Mouse (Mus musculus): Measurements from ENCODE around the gene App. TPM values are rescaled to one million over a fixed set of nuclear protein-coding genes. Genes with fewer than 3 reads are reported as not detected.

Gene App
- polyA plus RNA-seq, 1 experiment from 2014 or later = 175 TPM

- Histone ChIP-seq H3K36me3 (no peaks in the 10 kb centered on the region), H3K27ac (peak overlapping the region; percentile 26; the same call in 1 of the 2 replicates)
- 44% methylated on average over 5 of the region's 5 CpGs for WGBS
Measured at GRCm38 (mm10) chr16:85168821-85169220, 4.7 kb downstream of the App start.

GRCm38 (mm10) chr16:85166205-85166604 is 7.4 kb downstream of the App start:
- no peak overlapping the region for H3K4me2 ChIP-seq
- no peak overlapping the region for H3K9ac ChIP-seq
- H3K27ac ChIP-seq = no peak overlapping the region
- no peaks in the 10 kb centered on the region for H3K9me3 ChIP-seq
- H3K4me3 ChIP-seq (replicated peaks) = no peak overlapping the region
- H3K36me3 ChIP-seq = no peaks in the 10 kb centered on the region
- no peak for ATAC-seq (ENCODE audit: insufficient read depth, low FRiP score, low read depth)
- H3K4me1 ChIP-seq = peaks cover 13% of the 10 kb centered on the region
- no peaks in the 10 kb centered on the region for H3K27me3 ChIP-seq (replicated peaks)
- WGBS = 60% methylated on average over 4 of the region's 4 CpGs

More at GRCm38 (mm10) chr16:85168821-85169220, 4.7 kb downstream of the App start:
- Histone ChIP-seq H3K4me1 (peaks cover 17% of the 10 kb centered on the region), H3K9ac (no peak overlapping the region), H3K27me3 (replicated peaks) (no peaks in the 10 kb centered on the region), H3K4me2 (no peak overlapping the region), H3K9me3 (no peaks in the 10 kb centered on the region), H3K4me3 (replicated peaks) (no peak overlapping the region)
- 0 out of 2 replicates have a peak, but pooled peaks have one; percentile 25 for ATAC-seq (ENCODE audit: insufficient read depth, low FRiP score, low read depth)

GRCm38 (mm10) chr16:85165631-85166030 is 7.9 kb downstream of the App start:
- ATAC-seq (ENCODE audit: insufficient read depth, low FRiP score, low read depth) = no peak
- Histone ChIP-seq H3K4me1 (peaks cover 7% of the 10 kb centered on the region; the same call in 1 of the 2 replicates), H3K9ac (no peak overlapping the region), H3K27ac (no peak overlapping the region), H3K27me3 (replicated peaks) (no peaks in the 10 kb centered on the region), H3K9me3 (no peaks in the 10 kb centered on the region), H3K36me3 (no peaks in the 10 kb centered on the region), H3K4me3 (replicated peaks) (no peak overlapping the region), H3K4me2 (no peak overlapping the region)
- WGBS = 41% methylated on average over 7 of the region's 7 CpGs

- no peak for ATAC-seq (ENCODE audit: insufficient read depth, low FRiP score, low read depth)
- WGBS = 37% methylated on average over 7 of the region's 7 CpGs
Measured at GRCm38 (mm10) chr16:85165177-85165576, 8.4 kb downstream of the App start.

GRCm38 (mm10) chr16:85162779-85163178 is 10.8 kb downstream of the App start:
- Histone ChIP-seq H3K4me2 (no peak overlapping the region), H3K4me1 (no peaks in the 10 kb centered on the region), H3K9ac (no peak overlapping the region), H3K9me3 (no peaks in the 10 kb centered on the region), H3K4me3 (replicated peaks) (no peak overlapping the region), H3K27me3 (replicated peaks) (no peaks in the 10 kb centered on the region), H3K27ac (no peak overlapping the region), H3K36me3 (no peaks in the 10 kb centered on the region)
- WGBS = 75% methylated on average over 6 of the region's 6 CpGs
- no peak for ATAC-seq (ENCODE audit: insufficient read depth, low FRiP score, low read depth)

More at GRCm38 (mm10) chr16:85165177-85165576, 8.4 kb downstream of the App start:
- no peaks in the 10 kb centered on the region for H3K9me3 ChIP-seq
- H3K4me1 ChIP-seq = peaks cover 6% of the 10 kb centered on the region; the same call in 1 of the 2 replicates
- H3K4me2 ChIP-seq = no peak overlapping the region
- H3K27ac ChIP-seq = no peak overlapping the region
- no peaks in the 10 kb centered on the region for H3K27me3 ChIP-seq (replicated peaks)
- no peak overlapping the region for H3K9ac ChIP-seq
- H3K4me3 ChIP-seq (replicated peaks) = no peak overlapping the region
- no peaks in the 10 kb centered on the region for H3K36me3 ChIP-seq

GRCm38 (mm10) chr16:85160140-85160539 is 13.4 kb downstream of the App start:
- Histone ChIP-seq H3K9me3 (no peaks in the 10 kb centered on the region), H3K4me2 (no peak overlapping the region), H3K4me3 (replicated peaks) (no peak overlapping the region), H3K27me3 (replicated peaks) (no peaks in the 10 kb centered on the region), H3K9ac (no peak overlapping the region), H3K4me1 (no peaks in the 10 kb centered on the region), H3K27ac (no peak overlapping the region), H3K36me3 (no peaks in the 10 kb centered on the region)
- 47% methylated on average over 2 of the region's 2 CpGs for WGBS
- ATAC-seq (ENCODE audit: insufficient read depth, low FRiP score, low read depth) = no peak

GRCm38 (mm10) chr16:85157796-85158546 is 15.6 kb downstream of the App start:
- H3K4me2 ChIP-seq = no peak overlapping the region
- 53% methylated on average over 11 of the region's 11 CpGs for whole genome bisulfite sequencing
- H3K4me1 ChIP-seq = no peaks in the 10 kb centered on the region
- no peak overlapping the region for H3K4me3 ChIP-seq (replicated peaks)
- no peak overlapping the region for H3K9ac ChIP-seq
- H3K36me3 ChIP-seq = no peaks in the 10 kb centered on the region
- ATAC-seq (ENCODE audit: insufficient read depth, low FRiP score, low read depth) = no peak
- H3K27ac ChIP-seq = no peak overlapping the region
- no peaks in the 10 kb centered on the region for H3K27me3 ChIP-seq (replicated peaks)
- H3K9me3 ChIP-seq = no peaks in the 10 kb centered on the region

- no peaks in the 10 kb centered on the region for H3K4me1 ChIP-seq
- no peak for ATAC-seq (ENCODE audit: insufficient read depth, low FRiP score, low read depth)
- H3K36me3 ChIP-seq = no peaks in the 10 kb centered on the region
- H3K27me3 ChIP-seq (replicated peaks) = no peaks in the 10 kb centered on the region
- no peak overlapping the region for H3K4me3 ChIP-seq (replicated peaks)
- no peaks in the 10 kb centered on the region for H3K9me3 ChIP-seq
- no peak overlapping the region for H3K27ac ChIP-seq
- H3K9ac ChIP-seq = no peak overlapping the region
- WGBS = 82% methylated on average over 2 of the region's 2 CpGs
- H3K4me2 ChIP-seq = no peak overlapping the region
Measured at GRCm38 (mm10) chr16:85157156-85157555, 16.4 kb downstream of the App start.

GRCm38 (mm10) chr16:85155836-85156235 is 17.7 kb downstream of the App start:
- Histone ChIP-seq H3K4me3 (replicated peaks) (no peak overlapping the region), H3K9me3 (no peaks in the 10 kb centered on the region), H3K9ac (no peak overlapping the region), H3K27me3 (replicated peaks) (no peaks in the 10 kb centered on the region), H3K36me3 (no peaks in the 10 kb centered on the region), H3K4me1 (peaks cover 9% of the 10 kb centered on the region), H3K27ac (no peak overlapping the region), H3K4me2 (no peak overlapping the region)
- ATAC-seq (ENCODE audit: insufficient read depth, low FRiP score, low read depth) = no peak
- 72% methylated on average over 10 of the region's 10 CpGs for WGBS

- Histone ChIP-seq H3K4me1 (peaks cover 22% of the 10 kb centered on the region), H3K4me3 (replicated peaks) (no peak overlapping the region)
Measured at GRCm38 (mm10) chr16:85152457-85152856, 21.1 kb downstream of the App start.

GRCm38 (mm10) chr16:85151681-85152080 is 21.9 kb downstream of the App start:
- 35% methylated on average over 7 of the region's 7 CpGs for WGBS

More at GRCm38 (mm10) chr16:85152457-85152856, 21.1 kb downstream of the App start:
- no peak for ATAC-seq (ENCODE audit: insufficient read depth, low FRiP score, low read depth)
- WGBS = 75% methylated on average over 8 of the region's 8 CpGs
- Histone ChIP-seq H3K9ac (no peak overlapping the region), H3K27ac (no peak overlapping the region), H3K9me3 (no peaks in the 10 kb centered on the region), H3K4me2 (no peak overlapping the region), H3K36me3 (no peaks in the 10 kb centered on the region), H3K27me3 (replicated peaks) (no peaks in the 10 kb centered on the region)

GRCm38 (mm10) chr16:85150902-85151301 is 22.7 kb downstream of the App start:
- no peaks in the 10 kb centered on the region for H3K27me3 ChIP-seq (replicated peaks)
- 45% methylated on average over 9 of the region's 9 CpGs for WGBS
- no peak overlapping the region for H3K27ac ChIP-seq
- H3K4me1 ChIP-seq = peaks cover 22% of the 10 kb centered on the region
- H3K36me3 ChIP-seq = no peaks in the 10 kb centered on the region
- H3K4me3 ChIP-seq (replicated peaks) = no peak overlapping the region
- no peak overlapping the region for H3K9ac ChIP-seq
- H3K4me2 ChIP-seq = no peak overlapping the region
- H3K9me3 ChIP-seq = no peaks in the 10 kb centered on the region
- ATAC-seq (ENCODE audit: insufficient read depth, low FRiP score, low read depth) = no peak

More at GRCm38 (mm10) chr16:85151681-85152080, 21.9 kb downstream of the App start:
- Histone ChIP-seq H3K4me3 (replicated peaks) (no peak overlapping the region), H3K4me1 (peaks cover 22% of the 10 kb centered on the region), H3K27ac (no peak overlapping the region), H3K9me3 (no peaks in the 10 kb centered on the region), H3K36me3 (no peaks in the 10 kb centered on the region), H3K27me3 (replicated peaks) (no peaks in the 10 kb centered on the region), H3K4me2 (no peak overlapping the region), H3K9ac (no peak overlapping the region)
- ATAC-seq (ENCODE audit: insufficient read depth, low FRiP score, low read depth) = no peak
